Mouse (Mus musculus) embryonic facial prominence, embryonic 11.5 days (tissue): Measurements from ENCODE around the gene BC034090. TPM values are rescaled to one million over a fixed set of nuclear protein-coding genes. Genes with fewer than 3 reads are reported as not detected.
A peak's percentile ranks its signal among the peaks of the same experiment; 100 is the strongest.

Source experiments
- ATAC-seq: fragments of 200-750 bp; cut with Nextera tagmentation; replicated peaks from 2 replicates; pipeline ENCODE4 v1.8.0; 2017; ENCODE audit warnings: low read depth; ENCODE audit not compliant: insufficient number of reproducible peaks, low FRiP score, low TSS enrichment
- DNase-seq: peaks from one replicate; pipeline ENCODE4 v3.0.0-alpha.2; 2015; ENCODE audit warnings: low spot score
- H3K27ac ChIP-seq: fragments of 300-500 bp; sonication (generic); replicated peaks from 2 replicates; pipeline ENCODE4 v1.5.1; 2014; ENCODE audit warnings: mild to moderate bottlenecking, low read depth, low read length, control low read depth
- H3K27me3 ChIP-seq: fragments of 300-500 bp; sonication (generic); 2 replicates; pipeline ENCODE4 v1.6.1; 2014; ENCODE audit warnings: mild to moderate bottlenecking, low read length, moderate library complexity, mixed read lengths; ENCODE audit not compliant: control insufficient read depth, insufficient read depth
- H3K36me3 ChIP-seq: fragments of 300-500 bp; sonication (generic); replicated peaks from 2 replicates; pipeline ENCODE4 v1.6.1; 2014; ENCODE audit warnings: low read depth, mild to moderate bottlenecking, low read length, moderate library complexity, mixed read lengths; ENCODE audit not compliant: control insufficient read depth, insufficient read depth
- H3K4me1 ChIP-seq: fragments of 300-500 bp; sonication (generic); 2 replicates; pipeline ENCODE4 v1.6.1; 2014; ENCODE audit warnings: low read length, mixed read lengths; ENCODE audit not compliant: control insufficient read depth, insufficient read depth
- H3K4me2 ChIP-seq: fragments of 300-500 bp; sonication (generic); 2 replicates; pipeline ENCODE4 v1.6.1; 2014; ENCODE audit warnings: low read depth, mild to moderate bottlenecking, control low read depth, low read length, moderate library complexity
- H3K4me3 ChIP-seq: fragments of 300-500 bp; sonication (generic); 2 replicates; pipeline ENCODE4 v1.5.1; 2014; ENCODE audit warnings: low read depth, low read length, control low read depth
- H3K9ac ChIP-seq: fragments of 300-500 bp; sonication (generic); replicated peaks from 2 replicates; pipeline ENCODE4 v1.6.1; 2014; ENCODE audit warnings: mild to moderate bottlenecking, control low read depth, low read length
- H3K9me3 ChIP-seq: fragments of 300-500 bp; sonication (generic); replicated peaks from 2 replicates; pipeline ENCODE4 v1.6.1; 2016; ENCODE audit warnings: mild to moderate bottlenecking, low read length, inconsistent platforms, mixed read lengths; ENCODE audit not compliant: control insufficient read depth
- WGBS: fragments of 180-500 bp; shearing (Covaris S2); extraction: QIAGEN DNeasy Blood & Tissue Kit; methylation state at CpG from one replicate; pipeline ENCODE4 v1.1.7; 2014; 5-methylcytosine and 5-hydroxymethylcytosine counted together
- polyA plus RNA-seq: library from polyadenylated mRNA; unstranded; fragments of >200 nt; fragmentation: Nextera tagmentation; extraction: Ambion mirVana; gene quantifications from 2 replicates; pipeline ENCODE4 v1.2.1, GENCODE M21; 2014

BC034090 gene
- polyA plus RNA-seq, 1 experiment from 2014 or later, result 2.6 TPM

DNA sequence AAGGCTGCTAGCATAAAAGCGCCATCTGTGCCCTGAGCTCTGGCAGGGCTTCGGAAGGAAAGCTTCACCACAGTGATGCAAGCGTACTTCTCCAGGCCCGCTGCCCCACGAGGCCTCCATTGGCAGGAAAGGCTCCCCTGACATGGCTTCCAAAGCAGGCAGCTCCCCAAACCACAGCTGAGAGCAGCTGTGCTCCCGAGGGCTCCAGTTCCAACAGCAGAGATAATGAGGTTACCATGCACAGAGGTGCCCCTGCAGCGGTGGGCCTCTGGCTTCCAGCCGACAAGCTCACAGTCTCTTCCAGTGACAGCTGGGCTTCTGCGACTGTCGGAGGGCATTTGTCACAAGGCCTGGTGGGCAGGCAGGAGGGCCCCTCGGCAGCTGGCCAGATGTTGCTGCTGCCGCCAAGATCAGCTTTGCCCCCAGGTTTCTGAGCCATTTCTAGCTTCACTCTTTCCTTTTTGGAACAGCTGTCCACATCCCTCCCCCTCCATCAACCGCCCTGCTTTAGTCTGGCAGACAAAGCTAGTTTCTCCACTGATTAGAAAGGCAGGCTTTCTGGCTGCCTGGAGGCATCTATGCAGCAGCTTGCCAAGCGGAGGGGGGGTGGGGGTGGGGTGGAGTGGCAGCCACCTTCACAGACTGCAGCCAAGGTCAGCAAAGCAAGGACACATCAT, 10.2 kb downstream of the BC034090 start:
- Histone ChIP-seq H3K27ac (peak overlapping the region; percentile 79), H3K4me3 (no peak overlapping the region), H3K27me3 (no peaks in the 10 kb centered on the region), H3K4me2 (no peak overlapping the region; the same call in 1 of the 2 replicates), H3K4me1 (peaks cover 17% of the 10 kb centered on the region), H3K9me3 (no peaks in the 10 kb centered on the region), H3K36me3 (no peaks in the 10 kb centered on the region), H3K9ac (peak overlapping the region; percentile 18; the same call in 1 of the 2 replicates)
- ATAC-seq (peak; percentile 14; the same call in 1 of the 2 replicates), DNase-seq (peak; percentile 58)
- WGBS, result 20% methylated on average over 14 of the region's 14 CpGs

DNA sequence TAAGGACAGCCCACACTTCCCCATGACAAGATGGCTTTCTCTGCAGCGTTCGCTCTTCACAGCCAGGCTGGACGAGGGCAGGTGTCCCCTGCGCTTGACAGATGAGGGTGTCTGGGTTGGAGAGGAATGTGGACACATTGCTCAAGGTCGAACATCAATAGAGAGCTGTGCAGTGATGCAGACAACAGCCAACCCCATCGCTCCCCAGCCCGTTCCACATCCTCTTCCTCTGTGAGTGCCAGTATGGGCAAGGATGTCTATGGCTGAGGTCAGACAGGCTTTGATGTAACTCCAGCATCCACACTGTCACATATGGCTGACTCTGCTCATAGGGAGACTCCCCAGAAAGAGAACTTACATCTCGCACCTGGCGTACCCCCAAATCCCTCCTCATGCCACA, 10.9 kb downstream of the BC034090 start:
- DNase-seq (no peak), ATAC-seq (no peak)
- H3K9me3 ChIP-seq, result no peaks in the 10 kb centered on the region
- peaks cover 17% of the 10 kb centered on the region for H3K4me1 ChIP-seq
- H3K27ac ChIP-seq, result peak overlapping the region; percentile 79
- no peaks in the 10 kb centered on the region for H3K36me3 ChIP-seq
- no peak overlapping the region for H3K4me3 ChIP-seq
- no peak overlapping the region for H3K9ac ChIP-seq
- no peaks in the 10 kb centered on the region for H3K27me3 ChIP-seq
- no peak overlapping the region for H3K4me2 ChIP-seq
- WGBS, result 83% methylated on average over 9 of the region's 9 CpGs

DNA sequence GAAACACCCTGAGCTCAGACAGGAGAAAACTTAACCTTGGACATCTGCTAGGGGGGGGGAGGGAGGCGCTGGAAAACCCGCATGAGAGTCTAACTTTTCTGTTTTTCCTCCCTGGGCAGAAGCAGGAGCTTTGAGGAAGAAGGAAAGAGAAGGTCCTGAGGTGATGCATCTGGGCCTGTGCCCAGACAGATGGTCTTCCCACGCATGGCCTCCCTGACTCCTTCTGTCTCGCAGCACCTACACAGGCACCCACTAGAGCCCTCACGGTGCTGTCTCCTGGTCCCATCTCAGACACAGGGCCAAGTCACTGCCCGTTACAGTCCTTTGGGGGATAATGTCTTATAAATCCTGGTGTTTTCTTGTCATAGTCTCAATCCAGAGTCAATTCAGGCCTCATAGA, 11.5 kb downstream of the BC034090 start:
- H3K36me3 ChIP-seq, result no peaks in the 10 kb centered on the region
- ATAC-seq, result no peak
- no peak overlapping the region for H3K4me3 ChIP-seq
- H3K27me3 ChIP-seq, result no peaks in the 10 kb centered on the region
- peaks cover 17% of the 10 kb centered on the region for H3K4me1 ChIP-seq
- no peak for DNase-seq
- no peak overlapping the region for H3K4me2 ChIP-seq
- H3K9ac ChIP-seq, result no peak overlapping the region
- H3K27ac ChIP-seq, result no peak overlapping the region
- WGBS, result 65% methylated on average over 6 of the region's 6 CpGs
- no peaks in the 10 kb centered on the region for H3K9me3 ChIP-seq

DNA sequence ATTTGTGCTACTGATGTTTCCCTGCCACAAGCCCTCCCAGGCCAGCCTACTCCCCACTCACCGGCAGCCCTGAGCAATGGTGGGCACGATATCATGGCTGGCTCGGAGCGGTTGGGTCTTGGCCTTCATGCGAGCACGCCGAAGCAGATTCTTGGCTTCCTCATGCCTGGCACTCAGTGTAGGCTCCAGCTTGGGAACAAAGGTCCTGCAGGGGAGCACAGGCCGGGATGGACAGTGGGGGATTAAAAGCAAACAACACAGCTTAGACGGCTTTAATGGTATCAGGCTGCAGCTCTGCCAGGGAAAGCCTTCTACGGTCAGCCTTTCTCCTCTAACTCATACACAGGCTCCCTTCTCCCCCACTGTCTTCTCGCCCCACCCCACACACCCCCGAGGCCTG, 11.9 kb downstream of the BC034090 start:
- no peak for ATAC-seq
- H3K4me2 ChIP-seq, result no peak overlapping the region
- DNase-seq, result no peak
- H3K27me3 ChIP-seq, result no peaks in the 10 kb centered on the region
- no peak overlapping the region for H3K27ac ChIP-seq
- H3K4me3 ChIP-seq, result no peak overlapping the region
- peaks cover 17% of the 10 kb centered on the region for H3K4me1 ChIP-seq
- no peaks in the 10 kb centered on the region for H3K9me3 ChIP-seq
- H3K9ac ChIP-seq, result no peak overlapping the region
- WGBS, result 67% methylated on average over 12 of the region's 12 CpGs
- no peaks in the 10 kb centered on the region for H3K36me3 ChIP-seq

DNA sequence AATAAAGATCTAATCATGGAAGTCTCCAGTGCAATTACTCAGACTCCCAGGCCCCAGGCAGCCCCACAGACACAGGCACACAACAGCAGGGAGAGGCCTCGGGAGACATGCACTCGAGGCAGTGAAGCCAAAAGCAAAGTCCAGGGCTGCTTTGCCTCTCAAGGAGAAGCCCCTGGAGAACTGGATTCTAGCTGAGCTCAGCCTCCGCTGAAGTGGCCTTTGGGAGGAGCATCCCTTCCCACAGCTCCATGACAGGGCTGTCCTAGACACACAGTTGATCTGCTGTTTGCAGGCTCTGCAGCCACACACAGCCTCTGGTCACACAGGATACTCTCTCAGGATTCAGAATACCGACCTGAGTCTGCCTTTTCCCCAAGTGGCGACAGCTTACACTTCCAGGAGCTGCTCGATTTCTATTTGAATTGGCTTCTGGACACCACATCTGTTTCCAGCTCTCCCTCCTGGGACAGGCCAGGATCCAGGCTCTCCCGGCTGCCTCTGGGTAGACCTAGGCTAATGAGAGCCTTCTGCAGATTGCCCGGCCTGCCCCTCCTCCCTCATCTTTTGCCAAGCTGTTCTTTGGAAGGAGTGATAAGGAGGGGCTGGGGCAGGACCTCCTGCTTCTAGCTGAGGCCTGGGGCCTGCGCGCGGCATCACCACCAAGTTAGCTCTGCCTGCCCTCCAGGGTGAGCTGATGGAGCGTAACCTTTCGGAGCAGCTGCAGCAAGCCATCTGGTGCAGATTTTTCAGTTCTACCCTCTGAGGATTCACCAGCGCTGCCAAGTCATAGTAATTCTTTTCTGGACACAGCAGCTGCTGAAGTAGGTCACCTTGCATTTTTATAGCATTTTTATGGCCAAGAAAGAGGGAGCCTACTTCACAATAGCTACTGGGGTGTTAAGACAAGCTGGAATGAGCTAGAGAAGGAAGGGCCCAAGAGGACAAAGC, 14.5 kb downstream of the BC034090 start:
- 13% methylated on average over 14 of the region's 14 CpGs for WGBS
- H3K4me2 ChIP-seq, result no peak overlapping the region
- no peak overlapping the region; the same call in 1 of the 2 replicates for H3K9ac ChIP-seq

DNA sequence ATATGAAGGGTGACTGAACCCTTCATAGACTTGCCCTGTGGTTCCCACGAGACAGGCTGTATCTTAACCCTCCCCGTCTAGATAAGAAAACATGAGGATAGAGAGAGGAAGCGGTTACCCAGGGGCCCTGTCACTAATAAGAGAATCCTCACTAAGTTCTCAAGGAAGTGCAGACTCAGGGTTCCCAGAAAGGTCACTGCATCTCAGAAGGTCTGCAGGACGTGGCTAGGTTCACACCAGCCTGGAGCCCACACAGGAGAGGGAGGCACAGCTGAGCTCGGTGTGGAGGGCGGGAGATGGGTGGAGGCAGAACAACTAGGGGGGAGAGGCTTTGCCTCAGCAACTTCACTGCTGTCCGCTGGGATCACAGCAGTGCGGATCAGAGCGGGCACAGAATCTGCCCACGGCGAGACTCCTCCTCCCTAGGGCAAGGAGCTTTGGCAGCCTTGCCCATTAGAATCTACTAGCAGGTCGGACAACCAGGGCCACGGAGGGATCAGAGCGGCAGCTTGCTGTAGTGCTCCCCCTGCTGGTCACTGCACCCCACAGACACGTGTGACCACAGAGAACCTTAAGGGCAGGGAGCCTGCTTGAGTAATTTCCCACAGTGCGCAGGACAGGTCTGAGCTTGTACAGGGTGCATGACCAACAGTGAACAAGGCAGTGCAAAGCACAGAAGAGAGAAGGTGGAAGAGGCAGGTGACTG, 20.2 kb downstream of the BC034090 start:
- Histone ChIP-seq H3K27ac (no peak overlapping the region), H3K9ac (no peak overlapping the region), H3K4me1 (no peaks in the 10 kb centered on the region; the same call in 1 of the 2 replicates), H3K27me3 (no peaks in the 10 kb centered on the region), H3K36me3 (no peaks in the 10 kb centered on the region), H3K4me2 (no peak overlapping the region), H3K4me3 (no peak overlapping the region), H3K9me3 (no peaks in the 10 kb centered on the region)
- peak; percentile 58 for ATAC-seq
- 32% methylated on average over 16 of the region's 16 CpGs for WGBS
- peak; percentile 90 for DNase-seq

More for the DNA sequence above, 14.5 kb downstream of the BC034090 start:
- peak overlapping the region; percentile 47 for H3K27ac ChIP-seq
- no peak overlapping the region for H3K4me3 ChIP-seq
- no peaks in the 10 kb centered on the region for H3K9me3 ChIP-seq
- H3K4me1 ChIP-seq, result peaks cover 17% of the 10 kb centered on the region
- DNase-seq, result peak; percentile 81
- H3K36me3 ChIP-seq, result no peaks in the 10 kb centered on the region
- no peaks in the 10 kb centered on the region for H3K27me3 ChIP-seq
- ATAC-seq, result peak; percentile 80

DNA sequence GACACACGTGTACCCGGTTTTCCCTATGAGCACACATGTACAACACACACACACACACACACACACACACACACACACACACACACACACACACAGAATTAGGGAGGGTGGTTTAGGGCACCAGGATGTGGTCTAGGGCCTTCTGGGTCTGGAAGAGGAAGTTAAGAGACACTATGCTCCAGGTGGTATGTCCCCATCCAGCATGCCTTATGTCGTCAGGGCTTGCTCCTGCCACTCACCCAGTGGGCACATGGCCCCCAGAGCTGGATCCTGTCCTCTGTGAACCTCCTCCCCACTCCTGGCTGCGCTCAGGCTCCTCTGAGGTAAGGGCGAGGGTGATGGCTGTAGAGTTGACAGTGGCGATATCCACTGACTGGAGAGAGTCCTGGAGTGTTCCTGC, 21.2 kb downstream of the BC034090 start:
- 92% methylated on average over 6 of the region's 6 CpGs for WGBS
- Histone ChIP-seq H3K27me3 (no peaks in the 10 kb centered on the region), H3K4me1 (no peaks in the 10 kb centered on the region; the same call in 1 of the 2 replicates), H3K9me3 (no peaks in the 10 kb centered on the region), H3K9ac (no peak overlapping the region), H3K4me2 (no peak overlapping the region), H3K27ac (no peak overlapping the region), H3K4me3 (no peak overlapping the region), H3K36me3 (no peaks in the 10 kb centered on the region)
- DNase-seq (no peak), ATAC-seq (no peak)
